Comparison of ENCODE assay signal across 13 mouse cellular contexts in the genomic region with DNA sequence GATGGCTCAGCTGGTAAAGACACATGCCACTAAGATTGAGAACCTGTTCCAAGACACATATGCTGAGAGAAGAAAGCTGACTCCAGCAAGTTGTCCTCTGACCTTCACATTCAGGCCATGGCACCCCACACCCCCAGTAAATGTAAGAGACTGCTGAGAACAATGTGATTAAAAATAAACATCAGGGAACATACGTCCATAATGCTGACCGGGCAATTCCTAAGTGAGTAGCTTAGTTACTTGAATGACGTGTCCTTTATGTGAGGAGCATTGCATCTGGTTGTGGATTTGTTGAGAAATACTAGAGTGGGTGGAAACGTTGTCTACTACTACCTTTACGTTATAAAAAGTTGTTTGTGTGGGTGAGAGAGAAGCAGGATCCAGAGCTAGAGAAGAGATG.
"Had no signal": no experiment of that assay in that cellular context is flagged by ENCODE, and none has a peak within 500 bp of the region (broad histone marks: within the 10 kb centered on the region; RNA-seq: fewer than 3 reads in every experiment).

No protein-coding gene starts in this region.

- H3K4me2 ChIP-seq: embryonic facial prominence, embryonic 12.5 days; embryonic facial prominence, embryonic 13.5 days; embryonic facial prominence, embryonic 15.5 days; forebrain, embryonic 12.5 days; forebrain, embryonic 13.5 days; forebrain, embryonic 15.5 days had no signal

- H3K27ac ChIP-seq: embryonic facial prominence, embryonic 10.5 days; embryonic facial prominence, embryonic 12.5 days; embryonic facial prominence, embryonic 13.5 days; embryonic facial prominence, embryonic 15.5 days; forebrain, embryonic 10.5 days; forebrain, embryonic 12.5 days; forebrain, embryonic 13.5 days; forebrain, embryonic 15.5 days; heart, adult 2 months had no signal

- H3K4me3 ChIP-seq: embryonic facial prominence, embryonic 10.5 days; embryonic facial prominence, embryonic 12.5 days; embryonic facial prominence, embryonic 13.5 days; embryonic facial prominence, embryonic 15.5 days; erythroblast, embryonic 14.5 days; forebrain, embryonic 10.5 days; forebrain, embryonic 12.5 days; forebrain, embryonic 13.5 days; forebrain, embryonic 15.5 days; heart, adult 2 months had no signal

- H3K9me3 ChIP-seq: embryonic facial prominence, embryonic 10.5 days; embryonic facial prominence, embryonic 12.5 days; embryonic facial prominence, embryonic 13.5 days; embryonic facial prominence, embryonic 15.5 days; forebrain, embryonic 10.5 days; forebrain, embryonic 12.5 days; forebrain, embryonic 15.5 days had no signal

- H3K27me3 ChIP-seq: embryonic facial prominence, embryonic 12.5 days; embryonic facial prominence, embryonic 13.5 days; embryonic facial prominence, embryonic 15.5 days; forebrain, embryonic 12.5 days; forebrain, embryonic 13.5 days; forebrain, embryonic 15.5 days had no signal

- H3K9ac ChIP-seq: embryonic facial prominence, embryonic 12.5 days; embryonic facial prominence, embryonic 13.5 days; embryonic facial prominence, embryonic 15.5 days; forebrain, embryonic 12.5 days; forebrain, embryonic 13.5 days; forebrain, embryonic 15.5 days; forebrain, postnatal 0 days had no signal

- H3K4me1 ChIP-seq: embryonic facial prominence, embryonic 10.5 days; embryonic facial prominence, embryonic 12.5 days; embryonic facial prominence, embryonic 13.5 days; embryonic facial prominence, embryonic 15.5 days; forebrain, embryonic 10.5 days; forebrain, embryonic 12.5 days; forebrain, embryonic 13.5 days; forebrain, embryonic 15.5 days had no signal

- DNase-seq: gastrocnemius, postnatal 25 days; heart, adult 11 months had no signal
